Comparison of ENCODE assay signal across 7 mouse cellular contexts in the genomic region with DNA sequence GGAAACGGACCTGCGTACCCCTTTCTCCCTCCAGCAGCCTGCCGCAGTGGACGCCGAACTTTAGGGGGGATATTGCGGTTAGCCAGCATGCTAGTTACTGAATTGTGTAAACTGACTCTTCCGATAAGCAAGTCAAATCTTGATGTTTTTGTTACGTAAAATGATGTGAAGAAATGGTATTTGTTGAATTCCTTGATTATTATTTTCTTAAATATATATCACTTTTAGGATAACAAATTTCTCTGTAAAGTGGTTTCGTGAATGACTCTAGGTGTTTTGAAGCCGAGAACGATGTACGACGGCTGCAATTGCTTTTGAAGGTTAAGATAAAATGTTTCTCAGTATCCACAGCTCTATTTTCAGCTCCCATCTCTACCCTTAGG. TPM values are rescaled to one million over a fixed set of nuclear protein-coding genes. Genes with fewer than 3 reads are reported as not detected.
DNase-seq lines count a peak whose midpoint lies in the region; ATAC-seq and TF ChIP-seq lines count a peak whose summit lies in the region.

No protein-coding gene starts in this region.

- H3K4me3 ChIP-seq in lung, embryonic 15.5 days, result peak overlapping the region; percentile 94
- peak overlapping the region; percentile 91 for H3K4me3 ChIP-seq in embryonic fibroblast, embryonic 13.5 days (ENCODE audit: insufficient read depth, low read length)
- peak overlapping the region; percentile 88 for H3K4me3 ChIP-seq in limb, embryonic 10.5 days
- peak overlapping the region; percentile 66 for H3K4me3 ChIP-seq in olfactory bulb, adult 2 months (ENCODE audit: insufficient read depth, low read depth, low read length)

- no peak for DNase-seq in lung, postnatal 10 days
- DNase-seq in limb, embryonic 10.5 days (ENCODE audit: low spot score), result no peak
- DNase-seq in cerebellum, adult 11-12 months, result no peak
- DNase-seq in embryo, embryonic 10.5 days (ENCODE audit: low spot score), result no peak

- no peaks in the 10 kb centered on the region for H3K36me3 ChIP-seq in lung, embryonic 15.5 days
- no peaks in the 10 kb centered on the region for H3K36me3 ChIP-seq in limb, embryonic 10.5 days

- WGBS in lung, embryonic 15.5 days, result 2% methylated on average over 13 of the region's 13 CpGs
- 7% methylated on average over 13 of the region's 13 CpGs for WGBS in limb, embryonic 10.5 days
- under 1% methylated on average over 13 of the region's 13 CpGs for WGBS in olfactory bulb, adult 2 months

- no peak for TF ChIP-seq POLR2A in embryonic fibroblast, embryonic 13.5 days (IDR thresholded peaks at IDR 0.05; ENCODE audit: low read depth, low read length)
- TF ChIP-seq POLR2A in olfactory bulb, adult 2 months (IDR thresholded peaks at IDR 0.05; ENCODE audit: insufficient read depth, low read depth, low read length), result no peak

- H3K4me1 ChIP-seq in lung, embryonic 15.5 days, result peaks cover 29% of the 10 kb centered on the region
- no peaks in the 10 kb centered on the region for H3K4me1 ChIP-seq in embryonic fibroblast, embryonic 13.5 days (ENCODE audit: control insufficient read depth, insufficient read depth, low read length)
- peaks cover 24% of the 10 kb centered on the region for H3K4me1 ChIP-seq in limb, embryonic 10.5 days
- no peaks in the 10 kb centered on the region for H3K4me1 ChIP-seq in olfactory bulb, adult 2 months (ENCODE audit: control insufficient read depth, insufficient read depth, low read length)

- H3K27me3 ChIP-seq in lung, embryonic 15.5 days, result no peaks in the 10 kb centered on the region
- H3K27me3 ChIP-seq in limb, embryonic 10.5 days (ENCODE audit: low read depth, poor library complexity, severe bottlenecking), result no peaks in the 10 kb centered on the region

- H3K9ac ChIP-seq in lung, embryonic 15.5 days, result peak overlapping the region; percentile 78

- no peak for ATAC-seq in lung, embryonic 15.5 days (ENCODE audit: borderline replicate concordance, extremely low read depth, low FRiP score, low TSS enrichment)

- no peak for TF ChIP-seq CTCF in embryonic fibroblast, embryonic 13.5 days (IDR thresholded peaks at IDR 0.05; ENCODE audit: borderline replicate concordance, insufficient read depth, low read length)
- no peak for TF ChIP-seq CTCF in olfactory bulb, adult 2 months (IDR thresholded peaks at IDR 0.05; ENCODE audit: insufficient read depth, low read depth, low read length)

- H3K27ac ChIP-seq in lung, embryonic 15.5 days, result peak overlapping the region; percentile 94
- H3K27ac ChIP-seq in embryonic fibroblast, embryonic 13.5 days (ENCODE audit: insufficient read depth, low read length), result peak overlapping the region; percentile 82
- H3K27ac ChIP-seq in limb, embryonic 10.5 days, result peak overlapping the region; percentile 95
- peak overlapping the region; percentile 92; the same call in 1 of the 2 replicates for H3K27ac ChIP-seq in olfactory bulb, adult 2 months (ENCODE audit: insufficient read depth, low read depth, low read length)

- peak overlapping the region; percentile 72 for H3K4me2 ChIP-seq in lung, embryonic 15.5 days

- no peaks in the 10 kb centered on the region for H3K9me3 ChIP-seq in lung, embryonic 15.5 days
- no peaks in the 10 kb centered on the region for H3K9me3 ChIP-seq in limb, embryonic 10.5 days (replicated peaks)

RNA-seq across cellular contexts. Expression of gene Vps26c, which starts 0.5 kb away (rescaled TPM):
- polyA plus RNA-seq in lung, embryonic 15.5 days (2015; fragmentation: Nextera tagmentation; extraction: Ambion mirVana), result 59.6 and 65.2 TPM in 2 replicates
- polyA plus RNA-seq in embryonic fibroblast, embryonic 13.5 days (2011; ENCODE audit: insufficient read length, low read depth, missing spikeins), result 46.2 and 59.6 TPM in 2 replicates
- 53.2 and 57.9 TPM in 2 replicates for polyA plus RNA-seq in limb, embryonic 10.5 days (2016; fragmentation: Nextera tagmentation; extraction: Ambion mirVana)
- polyA plus RNA-seq in olfactory bulb, adult 2 months (2012; ENCODE audit: insufficient read depth, insufficient read length, low replicate concordance, missing spikeins), result not detected in 2 replicates

RNA-seq across cellular contexts. Expression of gene Dyrk1a, which starts 42.7 kb away (rescaled TPM):
- 7.8 and 8.0 TPM in 2 replicates for polyA plus RNA-seq in lung, embryonic 15.5 days (2015; fragmentation: Nextera tagmentation; extraction: Ambion mirVana)
- 46.2 and 50.5 TPM in 2 replicates for polyA plus RNA-seq in embryonic fibroblast, embryonic 13.5 days (2011; ENCODE audit: insufficient read length, low read depth, missing spikeins)
- polyA plus RNA-seq in limb, embryonic 10.5 days (2016; fragmentation: Nextera tagmentation; extraction: Ambion mirVana), result 8.2 and 8.9 TPM in 2 replicates
- polyA plus RNA-seq in olfactory bulb, adult 2 months (2012; ENCODE audit: insufficient read depth, insufficient read length, low replicate concordance, missing spikeins), result not detected in 2 replicates

Comparison
In these comparisons a context has a peak if more than half of its experiments do, and no peak if none do; other contexts are left out.
1. RNA of gene Vps26c, which starts 0.5 kb away (polyA plus RNA-seq): 59.6 to 65.2 TPM in lung, embryonic 15.5 days, 53.2 to 57.9 TPM in limb, embryonic 10.5 days and 46.2 to 59.6 TPM in embryonic fibroblast, embryonic 13.5 days; not detected in olfactory bulb, adult 2 months; every median in the first group is over 10 times any median in the second.
2. Peak in every context shown above with its lines, with median percentiles within 50 percentile points of each other: H3K27ac ChIP-seq and H3K4me3 ChIP-seq.